Mouse (Mus musculus) heart, embryonic 10.5 days (tissue): ENCODE results near the gene Zzef1. TPM values are rescaled to one million over a fixed set of nuclear protein-coding genes. Genes with fewer than 3 reads are reported as not detected.
"Not testable (repeated sequence)": the region's sequence is repeated elsewhere in the genome, so short reads cannot be mapped to it uniquely, and the experiment has no call there.

Source experiments
- DNase-seq: peaks from one replicate; pipeline ENCODE4 v3.0.0-alpha.2; 2017; ENCODE audit warnings: low spot score
- H3K27ac ChIP-seq: fragments of 300-500 bp; sonication (generic); 2 replicates; pipeline ENCODE4 v1.5.1; 2016; ENCODE audit warnings: mild to moderate bottlenecking
- H3K27me3 ChIP-seq: fragments of 300-500 bp; sonication (generic); 2 replicates; pipeline ENCODE4 v1.6.1; 2016; ENCODE audit warnings: mild to moderate bottlenecking; ENCODE audit not compliant: poor library complexity, insufficient read depth, severe bottlenecking
- H3K36me3 ChIP-seq: fragments of 300-500 bp; sonication (generic); 2 replicates; pipeline ENCODE4 v1.6.1; 2016; ENCODE audit warnings: mild to moderate bottlenecking, moderate library complexity
- H3K4me1 ChIP-seq: fragments of 300-500 bp; sonication (generic); 2 replicates; pipeline ENCODE4 v1.6.1; 2016; ENCODE audit warnings: mild to moderate bottlenecking
- H3K4me3 ChIP-seq: fragments of 300-500 bp; sonication (generic); 2 replicates; pipeline ENCODE4 v1.5.1; 2016; ENCODE audit warnings: mild to moderate bottlenecking, moderate library complexity
- H3K9me3 ChIP-seq: fragments of 300-500 bp; sonication (generic); 2 replicates; pipeline ENCODE4 v1.6.1; 2016; ENCODE audit warnings: mild to moderate bottlenecking, moderate library complexity
- WGBS: fragments of 180-500 bp; shearing (Covaris S2); methylation state at CpG from one replicate; pipeline ENCODE4 v1.1.7; 2016; 5-methylcytosine and 5-hydroxymethylcytosine counted together
- polyA plus RNA-seq: library from polyadenylated mRNA; unstranded; fragments of >200 nt; fragmentation: Nextera tagmentation; extraction: Ambion mirVana; gene quantifications from 2 replicates; pipeline ENCODE4 v1.2.1, GENCODE M21; 2016

The Zzef1 gene
- polyA plus RNA-seq = 6.8 and 7.5 TPM in 2 replicates

- peak within 1 kb of the TSS; percentile 98 for H3K4me3 ChIP-seq
- H3K36me3 ChIP-seq = no peaks in the 10 kb centered on the region
- peak; percentile 98 for DNase-seq
- H3K27me3 ChIP-seq = no peaks in the 10 kb centered on the region
- no peaks in the 10 kb centered on the region for H3K9me3 ChIP-seq
- peaks cover 5% of the 10 kb centered on the region for H3K4me1 ChIP-seq
- peak within 1 kb of the TSS; percentile 93 for H3K27ac ChIP-seq
- WGBS = under 1% methylated on average over 69 of the region's 69 CpGs
These were observed at the start of gene Zzef1, which contains the start of gene Cyb5d2 for GRCm38 (mm10) chr11:72795455-72796295. Zzef1 (plus strand) TSS chr11:72796226. Cyb5d2 (minus strand) TSS chr11:72796142.

GRCm38 (mm10) chr11:72751956-72752355 lies 44.1 kb upstream of the Zzef1 start:
- Histone ChIP-seq H3K4me3 (no peak overlapping the region), H3K27ac (no peak overlapping the region), H3K9me3 (no peaks in the 10 kb centered on the region), H3K27me3 (no peaks in the 10 kb centered on the region), H3K4me1 (no peaks in the 10 kb centered on the region), H3K36me3 (peaks cover 94% of the 10 kb centered on the region)
- no peak for DNase-seq
- WGBS = 44% methylated on average over 2 of the region's 2 CpGs

GRCm38 (mm10) chr11:72758316-72758715 lies 37.7 kb upstream of the Zzef1 start:
- no peak overlapping the region for H3K4me3 ChIP-seq
- peaks cover 96% of the 10 kb centered on the region for H3K36me3 ChIP-seq
- H3K27ac ChIP-seq = no peak overlapping the region
- no peaks in the 10 kb centered on the region for H3K9me3 ChIP-seq
- H3K4me1 ChIP-seq = no peaks in the 10 kb centered on the region
- DNase-seq = no peak
- 90% methylated on average over 5 of the region's 5 CpGs for WGBS
- no peaks in the 10 kb centered on the region for H3K27me3 ChIP-seq

GRCm38 (mm10) chr11:72759581-72759980 lies 36.4 kb upstream of the Zzef1 start:
- DNase-seq = no peak
- Histone ChIP-seq H3K4me1 (no peaks in the 10 kb centered on the region), H3K27me3 (no peaks in the 10 kb centered on the region), H3K9me3 (no peaks in the 10 kb centered on the region), H3K4me3 (no peak overlapping the region), H3K36me3 (peaks cover 96% of the 10 kb centered on the region), H3K27ac (no peak overlapping the region)
- 87% methylated on average over 6 of the region's 6 CpGs for WGBS

- Histone ChIP-seq H3K4me1 (no peaks in the 10 kb centered on the region), H3K4me3 (no peak overlapping the region), H3K27ac (no peak overlapping the region), H3K36me3 (peaks cover 90% of the 10 kb centered on the region), H3K27me3 (no peaks in the 10 kb centered on the region), H3K9me3 (no peaks in the 10 kb centered on the region)
- WGBS = 84% methylated on average over 1 of the region's 1 CpGs
- DNase-seq = no peak
These were observed 35.2 kb upstream of the Zzef1 start for GRCm38 (mm10) chr11:72760781-72761180.

- H3K27ac ChIP-seq = no peak overlapping the region
- peaks cover 81% of the 10 kb centered on the region for H3K36me3 ChIP-seq
- no peaks in the 10 kb centered on the region for H3K27me3 ChIP-seq
- no peaks in the 10 kb centered on the region for H3K4me1 ChIP-seq
- no peaks in the 10 kb centered on the region for H3K9me3 ChIP-seq
- WGBS = 88% methylated on average over 4 of the region's 4 CpGs
- DNase-seq = no peak
- H3K4me3 ChIP-seq = no peak overlapping the region
These were observed 31.8 kb upstream of the Zzef1 start for GRCm38 (mm10) chr11:72764270-72764669.

GRCm38 (mm10) chr11:72767716-72768115 lies 28.3 kb upstream of the Zzef1 start:
- no peak for DNase-seq
- Histone ChIP-seq H3K27ac (no peak overlapping the region), H3K4me3 (no peak overlapping the region), H3K36me3 (peaks cover 62% of the 10 kb centered on the region), H3K9me3 (no peaks in the 10 kb centered on the region), H3K27me3 (no peaks in the 10 kb centered on the region), H3K4me1 (no peaks in the 10 kb centered on the region)
- 87% methylated on average over 8 of the region's 8 CpGs for WGBS

GRCm38 (mm10) chr11:72769061-72769460 lies 27.0 kb upstream of the Zzef1 start:
- peaks cover 49% of the 10 kb centered on the region for H3K36me3 ChIP-seq
- no peaks in the 10 kb centered on the region for H3K9me3 ChIP-seq
- no peak overlapping the region for H3K4me3 ChIP-seq
- H3K27me3 ChIP-seq = no peaks in the 10 kb centered on the region
- H3K27ac ChIP-seq = no peak overlapping the region
- no peaks in the 10 kb centered on the region for H3K4me1 ChIP-seq
- WGBS = 94% methylated on average over 3 of the region's 3 CpGs
- no peak for DNase-seq

GRCm38 (mm10) chr11:72770324-72770723 lies 25.7 kb upstream of the Zzef1 start:
- no peaks in the 10 kb centered on the region for H3K9me3 ChIP-seq
- H3K4me3 ChIP-seq = no peak overlapping the region
- H3K36me3 ChIP-seq = peaks cover 41% of the 10 kb centered on the region
- WGBS = 83% methylated on average over 3 of the region's 3 CpGs
- H3K27ac ChIP-seq = no peak overlapping the region
- no peaks in the 10 kb centered on the region for H3K27me3 ChIP-seq
- no peaks in the 10 kb centered on the region for H3K4me1 ChIP-seq
- DNase-seq = no peak

- WGBS = 89% methylated on average over 5 of the region's 5 CpGs
These were observed 25.2 kb upstream of the Zzef1 start for GRCm38 (mm10) chr11:72770816-72771215.

GRCm38 (mm10) chr11:72771461-72771860 lies 24.6 kb upstream of the Zzef1 start:
- 74% methylated on average over 4 of the region's 4 CpGs for WGBS
- no peaks in the 10 kb centered on the region for H3K4me1 ChIP-seq
- H3K36me3 ChIP-seq = peaks cover 36% of the 10 kb centered on the region
- no peaks in the 10 kb centered on the region for H3K27me3 ChIP-seq
- DNase-seq = no peak
- H3K4me3 ChIP-seq = no peak overlapping the region
- H3K27ac ChIP-seq = no peak overlapping the region
- no peaks in the 10 kb centered on the region for H3K9me3 ChIP-seq

More at GRCm38 (mm10) chr11:72770816-72771215, 25.2 kb upstream of the Zzef1 start:
- no peak overlapping the region for H3K27ac ChIP-seq
- H3K9me3 ChIP-seq = no peaks in the 10 kb centered on the region
- H3K36me3 ChIP-seq = peaks cover 39% of the 10 kb centered on the region
- H3K27me3 ChIP-seq = no peaks in the 10 kb centered on the region
- no peak overlapping the region for H3K4me3 ChIP-seq
- H3K4me1 ChIP-seq = no peaks in the 10 kb centered on the region
- DNase-seq = no peak

GRCm38 (mm10) chr11:72772611-72773010 lies 23.4 kb upstream of the Zzef1 start:
- not testable (repeated sequence) for H3K4me1 ChIP-seq, DNase-seq, H3K9me3 ChIP-seq, H3K27me3 ChIP-seq, H3K4me3 ChIP-seq, H3K27ac ChIP-seq
- 14% methylated on average over 1 of the region's 1 CpGs for WGBS
- peaks cover 30% of the 10 kb centered on the region for H3K36me3 ChIP-seq

GRCm38 (mm10) chr11:72778957-72779356 lies 17.1 kb upstream of the Zzef1 start:
- no peaks in the 10 kb centered on the region for H3K36me3 ChIP-seq
- H3K4me3 ChIP-seq = no peak overlapping the region
- no peaks in the 10 kb centered on the region for H3K27me3 ChIP-seq
- DNase-seq = no peak
- no peaks in the 10 kb centered on the region for H3K9me3 ChIP-seq
- H3K4me1 ChIP-seq = no peaks in the 10 kb centered on the region
- H3K27ac ChIP-seq = no peak overlapping the region
